Mouse (Mus musculus): ENCODE results near the gene Ceacam12.
"Not testable (repeated sequence)": the region's sequence is repeated elsewhere in the genome, so short reads cannot be mapped to it uniquely, and the experiment has no call there.

The Ceacam12 gene

DNA sequence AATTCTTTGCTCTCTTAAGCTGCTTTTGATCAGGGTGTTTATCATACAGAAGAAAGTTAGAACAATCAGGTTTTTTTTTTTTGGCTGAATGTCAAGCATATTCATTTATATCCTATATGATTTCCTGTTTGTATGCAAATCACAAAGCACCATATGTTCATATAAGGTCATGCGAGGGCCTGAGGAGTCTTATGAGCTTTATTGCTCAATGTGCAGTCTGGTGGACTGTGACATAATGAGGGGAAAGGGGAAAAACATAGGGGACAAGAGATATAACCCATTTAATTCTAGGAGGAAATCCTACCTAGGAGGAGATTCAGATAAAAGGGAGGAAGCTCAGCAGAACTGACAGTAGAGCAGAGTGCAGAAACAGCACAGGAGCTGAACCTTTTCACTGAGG, at the start of gene Ceacam12:
Ceacam12 (plus strand) TSS at position 301 of the 400 bp plus-strand sequence.
- DNase-seq, result no peak

DNA sequence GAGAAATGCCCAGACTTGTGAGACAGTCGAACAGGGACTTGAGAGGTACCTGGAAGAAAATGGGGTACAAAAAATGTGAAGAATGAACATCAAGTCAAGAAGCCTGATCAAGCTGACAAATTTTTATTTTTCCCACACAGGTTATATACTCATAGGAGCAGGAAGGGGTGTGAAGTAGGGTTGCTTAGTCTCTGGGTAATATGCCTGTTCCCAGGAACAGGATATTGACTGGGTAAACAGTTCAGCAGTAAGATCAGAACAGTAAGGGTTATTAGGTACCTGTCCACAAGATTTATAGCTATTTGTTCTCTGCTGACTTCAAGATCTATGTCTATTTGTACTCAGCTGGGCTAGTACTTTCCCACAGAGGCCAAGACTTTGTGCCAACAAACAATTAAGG, 8.1 kb downstream of the Ceacam12 start:
- DNase-seq, result not testable (repeated sequence)

DNA sequence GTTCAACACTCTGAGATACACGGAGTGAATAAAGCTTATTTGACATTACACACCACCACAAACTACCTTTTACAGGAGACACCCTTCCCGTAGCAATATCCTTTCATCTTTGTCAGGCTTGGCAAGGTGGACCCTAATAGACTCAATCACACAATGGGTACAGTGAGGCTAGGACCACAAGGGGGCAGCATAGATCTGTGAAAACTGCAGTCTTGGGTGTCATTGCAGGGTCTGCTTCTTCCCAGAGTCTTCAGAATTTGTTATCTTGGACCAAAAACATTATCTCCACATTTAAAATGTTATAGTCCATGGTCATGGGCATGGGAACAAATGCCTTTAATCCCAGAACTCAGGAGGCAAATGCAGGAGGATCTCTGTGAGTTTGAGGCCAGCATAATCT, 35.1 kb downstream of the Ceacam12 start:
- no peak for DNase-seq
